Mouse (Mus musculus) heart, embryonic 16.5 days (tissue): ENCODE measurements around the gene A630001G21Rik. TPM values are rescaled to one million over a fixed set of nuclear protein-coding genes. Genes with fewer than 3 reads are reported as not detected.

Experiments used
- ATAC-seq: fragments of 200-750 bp; cut with Nextera tagmentation; replicated peaks from 2 replicates; pipeline ENCODE4 v1.8.0; 2017; ENCODE audit warnings: moderate number of reproducible peaks; ENCODE audit not compliant: insufficient read depth, low FRiP score; ENCODE audit errors: extremely low read depth
- H3K27ac ChIP-seq: fragments of 300-500 bp; sonication (generic); 2 replicates; pipeline ENCODE4 v1.5.1; 2014; ENCODE audit warnings: mild to moderate bottlenecking, low read length, control low read depth, moderate library complexity
- H3K27me3 ChIP-seq: fragments of 300-500 bp; sonication (generic); 2 replicates; pipeline ENCODE4 v1.6.1; 2014; ENCODE audit warnings: low read length, mixed read lengths; ENCODE audit not compliant: control insufficient read depth, insufficient read depth
- H3K36me3 ChIP-seq: fragments of 300-500 bp; sonication (generic); 2 replicates; pipeline ENCODE4 v1.6.1; 2014; ENCODE audit not compliant: control insufficient read depth, insufficient read depth
- H3K4me1 ChIP-seq: fragments of 300-500 bp; sonication (generic); 2 replicates; pipeline ENCODE4 v1.6.1; 2014; ENCODE audit warnings: low read length, mixed read lengths; ENCODE audit not compliant: control insufficient read depth, insufficient read depth
- H3K4me2 ChIP-seq: fragments of 300-500 bp; sonication (generic); 2 replicates; pipeline ENCODE4 v1.6.1; 2014; ENCODE audit warnings: low read depth, mild to moderate bottlenecking, control low read depth, low read length
- H3K4me3 ChIP-seq: fragments of 300-500 bp; sonication (generic); 2 replicates; pipeline ENCODE4 v1.5.1; 2014; ENCODE audit warnings: mild to moderate bottlenecking, control low read depth, low read length
- H3K9ac ChIP-seq: fragments of 300-500 bp; sonication (generic); 2 replicates; pipeline ENCODE4 v1.6.1; 2014; ENCODE audit warnings: low read length, control low read depth
- H3K9me3 ChIP-seq: fragments of 300-500 bp; sonication (generic); replicated peaks from 2 replicates; pipeline ENCODE4 v1.6.1; 2016; ENCODE audit warnings: low read length; ENCODE audit not compliant: control insufficient read depth
- WGBS: fragments of 180-500 bp; shearing (Covaris S2); extraction: QIAGEN DNeasy Blood & Tissue Kit; methylation state at CpG from one replicate; pipeline ENCODE4 v1.1.7; 2014; 5-methylcytosine and 5-hydroxymethylcytosine counted together
- polyA plus RNA-seq: library from polyadenylated mRNA; unstranded; fragments of >200 nt; fragmentation: Nextera tagmentation; extraction: Ambion mirVana; gene quantifications from 2 replicates; pipeline ENCODE4 v1.2.1, GENCODE M21; 2015

Gene A630001G21Rik
- polyA plus RNA-seq, 1 experiment from 2014 or later: 2.6 TPM

DNA sequence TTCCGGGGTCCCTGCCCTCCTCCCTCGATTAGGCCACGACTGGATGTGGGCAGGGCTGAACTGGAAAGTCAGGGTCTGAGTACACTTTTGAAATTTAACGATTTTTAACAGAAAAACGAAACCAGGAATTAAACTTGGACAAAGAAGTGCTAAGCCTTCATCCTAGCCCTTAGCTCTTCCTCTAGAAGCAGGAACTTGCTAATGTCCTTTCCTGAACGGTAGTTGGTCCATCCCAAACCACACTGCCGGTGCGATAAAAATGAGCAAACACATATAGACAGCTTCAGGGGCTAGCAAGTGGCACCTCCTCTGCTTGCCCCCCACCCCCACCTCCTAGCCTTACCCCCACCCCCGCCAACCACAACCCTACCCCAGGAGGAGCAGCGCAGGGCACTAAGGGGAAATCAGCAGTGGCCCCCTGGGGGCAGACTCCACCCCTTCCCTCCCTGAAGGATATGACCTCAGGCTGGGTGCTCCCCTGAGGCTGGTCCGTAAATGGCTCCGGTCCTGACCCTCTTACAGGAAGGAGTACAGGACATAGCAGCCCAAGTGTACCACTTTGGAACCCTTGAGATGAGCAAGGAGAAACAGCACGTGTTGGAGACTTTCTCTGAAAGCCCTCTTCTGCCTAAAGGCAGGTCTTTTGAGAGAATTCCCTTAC, 42.9 kb downstream of the A630001G21Rik start:
- H3K27me3 ChIP-seq: no peaks in the 10 kb centered on the region
- H3K36me3 ChIP-seq: no peaks in the 10 kb centered on the region
- no peak overlapping the region for H3K9ac ChIP-seq
- peaks cover 2% of the 10 kb centered on the region; the same call in 1 of the 2 replicates for H3K4me1 ChIP-seq
- peak overlapping the region; percentile 47 for H3K4me3 ChIP-seq
- H3K9me3 ChIP-seq: 0 out of 2 replicates have a peak, but pooled peaks cover 2% of the 10 kb centered on the region
- H3K27ac ChIP-seq: peak overlapping the region; percentile 10
- 62% methylated on average over 13 of the region's 13 CpGs for WGBS
- peak overlapping the region; percentile 66 for H3K4me2 ChIP-seq
- peak; percentile 49 for ATAC-seq

DNA sequence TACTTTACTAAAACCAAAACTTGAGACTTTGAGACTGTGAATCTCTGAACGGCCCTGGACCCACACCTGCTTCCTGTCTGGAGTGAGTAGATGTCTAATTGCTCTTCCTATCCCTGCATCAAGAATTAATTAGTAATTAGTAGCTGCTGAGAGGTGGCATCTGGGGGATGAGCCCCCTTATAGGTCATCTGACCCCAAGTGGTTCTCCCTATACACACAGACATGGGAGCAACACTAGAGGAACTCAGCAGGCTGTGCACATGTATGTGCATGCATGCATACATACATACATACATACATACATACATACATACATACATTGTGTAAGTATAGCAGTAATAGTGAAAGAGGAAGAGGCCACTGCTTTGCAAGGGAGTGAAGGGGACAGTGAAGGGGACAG, 43.9 kb downstream of the A630001G21Rik start:
- Histone ChIP-seq H3K4me2 (no peak overlapping the region), H3K4me1 (peaks cover 2% of the 10 kb centered on the region; the same call in 1 of the 2 replicates), H3K9me3 (0 out of 2 replicates have a peak, but pooled peaks cover 2% of the 10 kb centered on the region), H3K9ac (no peak overlapping the region), H3K36me3 (no peaks in the 10 kb centered on the region), H3K27ac (no peak overlapping the region), H3K4me3 (no peak overlapping the region), H3K27me3 (no peaks in the 10 kb centered on the region)
- no peak for ATAC-seq
- WGBS: 72% methylated on average over 1 of the region's 1 CpGs

DNA sequence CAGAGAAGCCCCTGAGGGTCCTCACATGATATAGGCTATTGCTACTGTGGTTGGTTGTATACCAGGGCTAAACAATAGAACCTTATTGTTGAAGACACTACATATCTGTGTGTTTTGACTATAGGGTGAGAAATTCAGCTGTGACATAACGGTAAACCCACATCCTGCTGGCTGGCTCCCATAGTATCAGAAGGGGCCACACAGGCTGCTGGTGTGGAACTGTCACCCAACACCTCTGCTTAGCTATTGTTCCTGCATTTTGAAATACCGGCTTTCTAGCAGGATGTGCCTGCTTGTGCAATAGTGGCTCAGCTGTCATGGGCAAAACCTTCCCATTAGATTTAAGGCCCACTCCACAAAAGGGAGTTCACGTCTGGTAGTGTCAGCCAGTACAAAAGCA, 45.9 kb downstream of the A630001G21Rik start:
- Histone ChIP-seq H3K9ac (no peak overlapping the region), H3K27ac (no peak overlapping the region; the same call in 1 of the 2 replicates), H3K4me2 (no peak overlapping the region), H3K9me3 (no peaks in the 10 kb centered on the region), H3K4me1 (peaks cover 2% of the 10 kb centered on the region; the same call in 1 of the 2 replicates), H3K4me3 (no peak overlapping the region), H3K27me3 (no peaks in the 10 kb centered on the region), H3K36me3 (no peaks in the 10 kb centered on the region)
- no peak for ATAC-seq
- WGBS: 74% methylated on average over 3 of the region's 3 CpGs

- H3K27me3 ChIP-seq: no peaks in the 10 kb centered on the region
- no peaks in the 10 kb centered on the region for H3K4me1 ChIP-seq
- WGBS: 72% methylated on average over 6 of the region's 6 CpGs
- H3K9me3 ChIP-seq: no peaks in the 10 kb centered on the region
- H3K9ac ChIP-seq: no peak overlapping the region
- no peak for ATAC-seq
- no peak overlapping the region for H3K4me3 ChIP-seq
- no peak overlapping the region for H3K4me2 ChIP-seq
- H3K27ac ChIP-seq: no peak overlapping the region
- no peaks in the 10 kb centered on the region for H3K36me3 ChIP-seq
Observed at GRCm38 (mm10) chr1:85730471-85730870, 48.0 kb downstream of the A630001G21Rik start.

GRCm38 (mm10) chr1:85720220-85720893, 58.1 kb downstream of the A630001G21Rik start:
- no peaks in the 10 kb centered on the region for H3K9me3 ChIP-seq
- H3K27ac ChIP-seq: no peak overlapping the region
- no peak for ATAC-seq
- 58% methylated on average over 10 of the region's 10 CpGs for WGBS
- H3K4me1 ChIP-seq: peaks cover 19% of the 10 kb centered on the region
- no peak overlapping the region for H3K4me3 ChIP-seq
- no peaks in the 10 kb centered on the region for H3K36me3 ChIP-seq
- H3K27me3 ChIP-seq: no peaks in the 10 kb centered on the region
- H3K4me2 ChIP-seq: no peak overlapping the region
- no peak overlapping the region for H3K9ac ChIP-seq

DNA sequence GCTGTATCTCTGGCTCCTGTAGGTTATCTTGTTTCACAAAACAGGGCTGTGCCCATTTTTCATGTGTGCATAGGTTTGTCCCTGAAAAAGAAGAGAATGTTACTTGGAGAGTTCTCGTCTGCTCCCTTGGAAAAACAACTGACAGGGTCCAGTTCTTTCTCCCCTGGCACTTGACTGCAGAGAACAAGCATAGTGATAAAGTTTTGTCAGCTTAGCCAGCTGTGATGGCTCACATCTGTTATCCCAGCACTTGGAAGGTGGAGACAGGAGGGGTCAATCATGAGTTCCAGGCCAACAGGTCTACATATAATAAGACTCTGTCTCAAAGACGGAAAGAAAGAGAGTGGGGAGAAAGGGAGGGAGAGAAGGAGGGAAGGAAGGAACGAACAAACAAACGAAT, 59.4 kb downstream of the A630001G21Rik start:
- ATAC-seq: no peak; the same call in 1 of the 2 replicates
- peaks cover 19% of the 10 kb centered on the region for H3K4me1 ChIP-seq
- H3K27ac ChIP-seq: peak overlapping the region; percentile 52
- H3K9me3 ChIP-seq: no peaks in the 10 kb centered on the region
- no peak overlapping the region for H3K4me3 ChIP-seq
- no peak overlapping the region for H3K9ac ChIP-seq
- 24% methylated on average over 4 of the region's 4 CpGs for WGBS
- no peaks in the 10 kb centered on the region for H3K36me3 ChIP-seq
- H3K27me3 ChIP-seq: no peaks in the 10 kb centered on the region
- H3K4me2 ChIP-seq: no peak overlapping the region

- WGBS: 74% methylated on average over 7 of the region's 7 CpGs
- Histone ChIP-seq H3K4me2 (no peak overlapping the region), H3K27me3 (no peaks in the 10 kb centered on the region), H3K9me3 (no peaks in the 10 kb centered on the region), H3K4me1 (peaks cover 19% of the 10 kb centered on the region), H3K36me3 (no peaks in the 10 kb centered on the region), H3K9ac (no peak overlapping the region), H3K27ac (no peak overlapping the region), H3K4me3 (no peak overlapping the region)
- no peak for ATAC-seq
Observed at GRCm38 (mm10) chr1:85716447-85717027, 61.9 kb downstream of the A630001G21Rik start.

GRCm38 (mm10) chr1:85714501-85714900, 63.9 kb downstream of the A630001G21Rik start:
- ATAC-seq: no peak
- Histone ChIP-seq H3K27me3 (no peaks in the 10 kb centered on the region), H3K36me3 (no peaks in the 10 kb centered on the region), H3K4me2 (no peak overlapping the region), H3K4me1 (peaks cover 12% of the 10 kb centered on the region), H3K9ac (no peak overlapping the region), H3K27ac (no peak overlapping the region), H3K9me3 (no peaks in the 10 kb centered on the region), H3K4me3 (no peak overlapping the region)

- WGBS: 89% methylated on average over 2 of the region's 2 CpGs
- ATAC-seq: no peak
- no peaks in the 10 kb centered on the region for H3K27me3 ChIP-seq
Observed at GRCm38 (mm10) chr1:85706754-85707153, 71.7 kb downstream of the A630001G21Rik start.

More at GRCm38 (mm10) chr1:85706754-85707153, 71.7 kb downstream of the A630001G21Rik start:
- Histone ChIP-seq H3K4me3 (no peak overlapping the region), H3K36me3 (no peaks in the 10 kb centered on the region), H3K4me1 (peaks cover 5% of the 10 kb centered on the region; the same call in 1 of the 2 replicates), H3K9ac (no peak overlapping the region), H3K4me2 (no peak overlapping the region), H3K9me3 (no peaks in the 10 kb centered on the region), H3K27ac (no peak overlapping the region)
